Mouse (Mus musculus) stomach, embryonic 15.5 days (tissue): ENCODE data around the gene Adcy5. TPM values are rescaled to one million over a fixed set of nuclear protein-coding genes. Genes with fewer than 3 reads are reported as not detected.

Source experiments
- ATAC-seq: fragments of 200-750 bp; cut with Nextera tagmentation; 2 replicates; pipeline ENCODE4 v1.8.0; 2017; ENCODE audit warnings: low read depth, moderate number of reproducible peaks, moderate TSS enrichment; ENCODE audit not compliant: insufficient read depth, low FRiP score
- H3K27ac ChIP-seq: fragments of 300-500 bp; sonication (generic); 2 replicates; pipeline ENCODE4 v1.5.1; 2015; ENCODE audit warnings: mild to moderate bottlenecking, inconsistent platforms
- H3K27me3 ChIP-seq: fragments of 300-500 bp; sonication (generic); replicated peaks from 2 replicates; pipeline ENCODE4 v1.6.1; 2015; ENCODE audit warnings: inconsistent platforms
- H3K36me3 ChIP-seq: fragments of 300-500 bp; sonication (generic); 2 replicates; pipeline ENCODE4 v1.6.1; 2015; ENCODE audit warnings: inconsistent platforms
- H3K4me1 ChIP-seq: fragments of 300-500 bp; sonication (generic); 2 replicates; pipeline ENCODE4 v1.6.1; 2015; ENCODE audit warnings: inconsistent platforms
- H3K4me2 ChIP-seq: fragments of 300-500 bp; sonication (generic); 2 replicates; pipeline ENCODE4 v1.6.1; 2015; ENCODE audit warnings: mild to moderate bottlenecking, inconsistent platforms
- H3K4me3 ChIP-seq: fragments of 300-500 bp; sonication (generic); replicated peaks from 2 replicates; pipeline ENCODE4 v1.5.1; 2015; ENCODE audit warnings: inconsistent platforms
- H3K9ac ChIP-seq: fragments of 300-500 bp; sonication (generic); 2 replicates; pipeline ENCODE4 v1.6.1; 2015; ENCODE audit warnings: inconsistent platforms
- H3K9me3 ChIP-seq: fragments of 300-500 bp; sonication (generic); 2 replicates; pipeline ENCODE4 v1.6.1; 2016; ENCODE audit warnings: inconsistent platforms
- WGBS: fragments of 180-500 bp; shearing (Covaris S2); methylation state at CpG from one replicate; pipeline ENCODE4 v1.1.7; 2015; 5-methylcytosine and 5-hydroxymethylcytosine counted together
- polyA plus RNA-seq: library from polyadenylated mRNA; unstranded; fragments of >200 nt; fragmentation: Nextera tagmentation; extraction: Ambion mirVana; gene quantifications from 2 replicates; pipeline ENCODE4 v1.2.1, GENCODE M21; 2015

Adcy5 gene
- polyA plus RNA-seq, 1 experiment from 2014 or later = 3.0 TPM

DNA sequence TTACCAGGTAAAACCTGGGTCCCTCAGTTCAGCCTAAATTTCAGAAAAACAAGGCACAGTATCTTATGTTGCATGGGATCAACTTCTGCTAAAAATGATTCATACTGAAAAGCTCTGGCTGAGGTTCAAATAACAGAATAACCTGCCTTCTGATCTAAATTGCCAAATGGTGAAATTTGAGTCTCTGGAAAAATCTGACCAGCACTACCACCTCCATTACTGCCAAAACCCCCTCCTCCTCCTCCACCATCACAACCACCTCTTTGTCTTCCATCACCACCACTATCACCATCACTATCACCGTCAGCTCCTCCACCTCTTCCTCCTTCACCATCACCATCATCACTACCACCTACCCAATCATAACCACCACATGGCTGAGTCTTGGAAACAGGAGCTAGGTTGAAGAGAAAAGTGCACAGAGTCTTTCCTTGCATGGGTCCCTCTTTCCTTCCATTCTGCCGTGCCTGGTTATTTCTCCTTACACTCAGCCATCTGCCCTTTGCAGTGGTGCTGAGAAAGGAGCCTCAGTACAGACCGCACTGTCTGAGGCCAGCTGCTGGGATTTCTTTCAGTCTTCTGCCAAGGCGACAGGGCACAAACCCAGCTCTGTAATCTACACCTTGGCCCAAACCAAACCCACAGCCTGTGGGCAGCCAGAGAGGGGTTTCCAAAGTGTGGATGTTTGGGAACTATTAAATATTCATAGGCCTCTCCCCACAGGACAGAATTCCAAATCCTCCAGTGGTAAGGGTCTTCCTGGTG lies 85.5 kb downstream of the Adcy5 start:
- H3K27ac ChIP-seq = no peak overlapping the region
- H3K9ac ChIP-seq = no peak overlapping the region
- ATAC-seq = no peak
- no peaks in the 10 kb centered on the region for H3K9me3 ChIP-seq
- WGBS = 84% methylated on average over 4 of the region's 4 CpGs
- H3K4me1 ChIP-seq = no peaks in the 10 kb centered on the region
- no peak overlapping the region for H3K4me3 ChIP-seq
- no peak overlapping the region for H3K4me2 ChIP-seq
- no peaks in the 10 kb centered on the region for H3K27me3 ChIP-seq
- H3K36me3 ChIP-seq = no peaks in the 10 kb centered on the region

DNA sequence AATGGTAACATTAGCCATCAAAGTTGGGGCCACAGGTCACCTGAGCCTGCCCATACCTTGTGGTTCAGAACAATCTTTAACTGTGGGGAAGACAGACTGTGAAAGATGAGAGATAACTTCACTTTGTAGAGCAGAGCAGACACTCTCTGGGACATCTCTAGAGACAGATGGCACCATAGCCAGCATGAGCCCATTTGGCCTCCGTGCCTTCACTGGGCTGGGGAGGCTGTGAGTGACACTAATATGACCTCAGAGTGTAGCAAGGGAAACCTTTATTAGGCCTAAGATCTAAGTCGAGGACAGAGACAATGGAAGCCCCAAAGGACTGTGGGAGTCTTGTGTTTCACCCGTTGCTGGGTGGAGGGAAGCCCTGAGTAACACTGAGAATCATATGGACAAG lies 92.7 kb downstream of the Adcy5 start:
- no peak overlapping the region for H3K27ac ChIP-seq
- no peaks in the 10 kb centered on the region for H3K4me1 ChIP-seq
- ATAC-seq = no peak
- H3K27me3 ChIP-seq = no peaks in the 10 kb centered on the region
- 70% methylated on average over 3 of the region's 3 CpGs for WGBS
- no peak overlapping the region for H3K9ac ChIP-seq
- no peak overlapping the region for H3K4me2 ChIP-seq
- H3K36me3 ChIP-seq = no peaks in the 10 kb centered on the region
- no peak overlapping the region for H3K4me3 ChIP-seq
- no peaks in the 10 kb centered on the region for H3K9me3 ChIP-seq

DNA sequence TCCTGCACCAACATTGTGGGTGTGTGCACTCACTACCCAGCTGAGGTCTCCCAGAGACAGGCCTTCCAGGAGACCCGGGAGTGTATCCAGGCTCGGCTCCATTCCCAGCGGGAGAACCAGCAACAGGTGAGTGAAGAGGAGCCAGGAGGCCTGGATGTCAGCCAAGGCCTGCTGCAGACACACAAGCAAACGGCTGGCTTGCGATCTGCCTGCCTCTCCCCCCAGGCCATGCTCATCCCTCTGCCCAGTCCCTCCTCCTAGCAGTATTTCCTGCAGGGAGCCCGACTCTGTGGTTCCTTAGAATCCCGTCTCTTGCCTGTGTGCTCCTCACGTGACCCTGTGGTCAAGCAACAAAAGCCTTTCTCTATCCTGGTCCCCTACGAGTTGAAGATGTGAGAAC lies 94.1 kb downstream of the Adcy5 start:
- H3K27ac ChIP-seq = no peak overlapping the region
- H3K36me3 ChIP-seq = no peaks in the 10 kb centered on the region
- peak; percentile 56 for ATAC-seq
- H3K27me3 ChIP-seq = no peaks in the 10 kb centered on the region
- no peak overlapping the region for H3K4me3 ChIP-seq
- H3K4me1 ChIP-seq = no peaks in the 10 kb centered on the region
- H3K9me3 ChIP-seq = no peaks in the 10 kb centered on the region
- H3K4me2 ChIP-seq = no peak overlapping the region
- no peak overlapping the region for H3K9ac ChIP-seq
- WGBS = 37% methylated on average over 9 of the region's 9 CpGs

DNA sequence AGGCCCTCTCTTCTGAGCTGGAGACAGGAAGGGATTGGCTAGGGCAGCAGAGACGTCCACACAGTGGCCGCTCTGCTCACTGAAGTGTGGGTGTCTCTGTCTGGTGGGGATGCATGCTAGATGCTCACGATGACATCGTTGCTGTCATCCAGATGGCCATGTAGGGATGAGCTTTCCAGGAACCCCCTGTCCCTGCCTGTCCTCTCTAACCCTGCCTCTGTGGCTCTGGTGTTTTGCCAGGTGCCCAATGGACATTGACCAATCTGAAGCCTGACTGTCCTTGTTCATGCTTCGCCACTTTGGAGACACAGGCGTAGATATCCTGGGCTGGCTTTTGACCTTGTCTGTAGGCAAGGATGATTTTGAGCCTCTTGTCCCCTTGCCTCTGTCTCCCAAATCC lies 95.1 kb downstream of the Adcy5 start:
- no peak for ATAC-seq
- no peaks in the 10 kb centered on the region for H3K4me1 ChIP-seq
- no peak overlapping the region for H3K4me3 ChIP-seq
- no peak overlapping the region for H3K9ac ChIP-seq
- H3K27ac ChIP-seq = no peak overlapping the region
- H3K4me2 ChIP-seq = no peak overlapping the region
- H3K36me3 ChIP-seq = no peaks in the 10 kb centered on the region
- no peaks in the 10 kb centered on the region for H3K9me3 ChIP-seq
- H3K27me3 ChIP-seq = no peaks in the 10 kb centered on the region
- WGBS = 86% methylated on average over 6 of the region's 6 CpGs

DNA sequence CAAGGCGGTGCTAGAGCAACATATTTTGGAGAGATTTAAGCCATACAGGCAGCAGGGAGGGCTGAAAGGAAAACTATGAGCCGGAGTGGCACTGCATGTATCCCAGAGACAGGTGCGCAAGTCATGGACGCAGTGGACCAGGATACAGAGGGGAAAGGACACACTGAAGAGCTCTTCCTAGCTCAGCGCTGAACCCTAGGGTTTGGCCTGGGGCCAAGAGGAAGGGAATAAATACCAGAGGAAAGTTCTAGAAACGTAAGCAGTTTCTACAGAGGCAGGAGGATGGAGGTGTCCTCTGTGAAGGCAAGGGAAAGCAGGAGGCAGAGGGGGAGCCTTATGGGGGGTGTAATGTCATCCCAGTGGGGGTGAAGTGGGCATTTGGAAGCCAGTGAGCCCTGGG lies 97.0 kb downstream of the Adcy5 start:
- Histone ChIP-seq H3K27me3 (no peaks in the 10 kb centered on the region), H3K4me1 (no peaks in the 10 kb centered on the region), H3K36me3 (no peaks in the 10 kb centered on the region), H3K27ac (no peak overlapping the region), H3K4me2 (no peak overlapping the region), H3K9ac (no peak overlapping the region), H3K9me3 (no peaks in the 10 kb centered on the region), H3K4me3 (no peak overlapping the region)
- WGBS = 75% methylated on average over 6 of the region's 6 CpGs
- ATAC-seq = no peak

DNA sequence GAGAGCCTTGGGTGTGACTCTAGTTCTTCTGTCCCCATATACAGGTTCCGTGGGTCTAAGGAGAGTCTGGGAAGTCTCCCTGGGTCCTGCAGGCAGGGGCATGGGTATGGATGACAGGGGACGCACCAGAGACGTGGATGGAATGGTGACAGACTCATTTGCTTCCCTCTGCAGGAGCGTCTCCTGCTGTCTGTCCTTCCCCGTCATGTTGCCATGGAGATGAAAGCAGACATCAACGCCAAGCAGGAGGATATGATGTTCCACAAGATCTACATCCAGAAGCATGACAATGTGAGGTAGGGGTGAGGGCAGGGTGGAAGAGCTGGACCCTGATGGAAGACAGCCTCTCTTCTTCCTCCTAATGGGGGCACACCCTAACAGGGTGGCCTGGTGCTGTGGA lies 98.3 kb downstream of the Adcy5 start:
- Histone ChIP-seq H3K4me2 (no peak overlapping the region), H3K4me3 (no peak overlapping the region), H3K27me3 (no peaks in the 10 kb centered on the region), H3K4me1 (no peaks in the 10 kb centered on the region), H3K36me3 (no peaks in the 10 kb centered on the region), H3K27ac (no peak overlapping the region), H3K9me3 (no peaks in the 10 kb centered on the region), H3K9ac (no peak overlapping the region)
- ATAC-seq = no peak
- WGBS = 70% methylated on average over 6 of the region's 6 CpGs

DNA sequence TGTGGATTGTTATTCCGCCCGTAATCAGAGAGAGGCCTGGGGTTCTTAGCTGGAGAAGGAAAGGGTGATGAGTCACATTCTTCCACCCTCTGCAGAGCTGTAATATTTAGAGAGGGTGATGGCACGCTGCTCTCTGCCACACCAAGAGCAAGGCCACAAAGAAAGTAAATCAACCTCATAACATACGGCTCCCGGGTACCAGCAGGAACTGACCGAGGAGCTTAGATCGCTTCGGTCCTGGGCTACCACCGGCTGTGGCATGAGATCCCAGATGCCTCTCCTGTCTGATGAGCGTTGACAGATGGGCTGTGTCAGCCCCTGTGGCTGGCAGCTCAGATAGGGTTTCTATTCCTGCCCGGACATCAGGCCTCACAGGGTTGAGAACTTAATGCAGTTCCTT lies 101.3 kb downstream of the Adcy5 start:
- H3K9ac ChIP-seq = no peak overlapping the region
- no peaks in the 10 kb centered on the region for H3K36me3 ChIP-seq
- no peak overlapping the region for H3K27ac ChIP-seq
- no peaks in the 10 kb centered on the region for H3K4me1 ChIP-seq
- ATAC-seq = no peak
- H3K27me3 ChIP-seq = no peaks in the 10 kb centered on the region
- H3K4me2 ChIP-seq = no peak overlapping the region
- H3K9me3 ChIP-seq = no peaks in the 10 kb centered on the region
- no peak overlapping the region for H3K4me3 ChIP-seq
- WGBS = 60% methylated on average over 9 of the region's 11 CpGs

DNA sequence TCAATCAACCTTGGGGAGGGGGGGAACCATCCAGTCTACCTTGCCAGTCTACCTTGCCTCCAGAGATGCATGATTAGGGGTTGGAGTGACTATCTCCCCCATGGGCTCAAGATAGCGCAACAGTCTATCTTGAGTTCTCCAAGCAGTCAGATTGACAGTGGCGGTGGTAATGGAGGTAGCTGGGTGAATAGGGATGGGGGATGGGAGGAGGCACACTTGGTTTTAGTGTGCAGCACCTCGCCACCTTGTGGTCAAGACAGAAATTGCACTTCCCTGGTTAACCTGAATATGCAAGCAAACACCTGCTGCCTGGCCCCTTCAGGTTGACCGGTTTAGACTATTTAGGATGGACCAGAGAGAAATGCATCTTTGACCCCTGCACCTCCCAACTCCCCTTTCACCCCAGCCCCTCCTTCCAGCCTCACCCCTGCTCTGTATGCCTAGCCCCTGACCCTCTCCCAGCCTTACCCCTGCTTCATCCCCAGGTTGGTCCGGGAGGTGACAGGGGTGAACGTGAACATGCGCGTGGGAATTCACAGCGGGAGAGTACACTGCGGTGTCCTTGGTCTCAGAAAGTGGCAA lies 115.8 kb downstream of the Adcy5 start:
- Histone ChIP-seq H3K27me3 (no peaks in the 10 kb centered on the region; the same call in 1 of the 2 replicates), H3K4me1 (no peaks in the 10 kb centered on the region; the same call in 1 of the 2 replicates), H3K4me2 (no peak overlapping the region), H3K36me3 (no peaks in the 10 kb centered on the region), H3K4me3 (no peak overlapping the region), H3K9ac (no peak overlapping the region), H3K9me3 (no peaks in the 10 kb centered on the region), H3K27ac (no peak overlapping the region)
- 37% methylated on average over 10 of the region's 10 CpGs for WGBS
- peak; percentile 20; the same call in 1 of the 2 replicates for ATAC-seq

DNA sequence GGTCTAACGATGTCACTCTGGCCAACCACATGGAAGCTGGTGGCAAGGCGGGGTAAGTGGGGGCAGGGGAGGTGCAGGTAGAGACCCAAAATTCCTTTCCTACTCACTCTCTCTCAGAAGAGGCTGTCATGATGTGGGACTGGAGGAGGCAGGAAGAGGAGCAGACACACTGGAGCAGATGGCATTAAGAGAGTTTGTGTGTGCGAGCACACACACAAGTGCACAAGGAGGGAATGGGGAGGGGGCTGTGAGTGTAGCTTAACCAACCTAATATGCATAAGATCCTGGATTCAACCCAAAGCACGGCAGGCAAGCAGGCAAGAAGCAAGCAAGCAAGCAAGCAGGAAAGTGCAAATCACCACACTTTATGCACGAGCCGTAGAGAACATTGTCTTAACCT lies 116.3 kb downstream of the Adcy5 start:
- no peaks in the 10 kb centered on the region; the same call in 1 of the 2 replicates for H3K4me1 ChIP-seq
- no peak overlapping the region for H3K4me3 ChIP-seq
- H3K27me3 ChIP-seq = no peaks in the 10 kb centered on the region; the same call in 1 of the 2 replicates
- 74% methylated on average over 6 of the region's 6 CpGs for WGBS
- no peak overlapping the region for H3K4me2 ChIP-seq
- H3K9me3 ChIP-seq = no peaks in the 10 kb centered on the region
- H3K36me3 ChIP-seq = no peaks in the 10 kb centered on the region
- ATAC-seq = no peak
- H3K9ac ChIP-seq = no peak overlapping the region
- H3K27ac ChIP-seq = no peak overlapping the region

DNA sequence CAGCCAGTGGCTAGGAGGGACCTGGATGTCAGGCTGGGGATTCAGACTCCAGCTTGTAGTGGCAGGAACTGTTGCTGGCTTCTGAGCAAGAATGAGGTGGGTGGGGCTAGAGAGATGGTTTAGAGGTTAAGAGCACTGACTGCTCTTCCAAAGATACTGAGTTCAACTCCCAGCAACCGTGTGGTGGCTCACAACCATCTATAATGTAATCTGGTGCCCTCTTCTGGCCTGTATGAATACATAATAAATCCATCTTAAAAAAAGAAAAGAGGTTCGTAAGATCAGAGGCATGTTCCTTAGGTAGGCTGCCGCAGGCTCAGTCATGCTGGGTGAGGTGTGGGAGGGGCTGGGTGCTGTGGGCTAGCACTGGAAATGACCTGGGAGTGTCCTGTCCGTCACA lies 116.9 kb downstream of the Adcy5 start:
- Histone ChIP-seq H3K4me3 (no peak overlapping the region), H3K9me3 (no peaks in the 10 kb centered on the region), H3K4me1 (no peaks in the 10 kb centered on the region; the same call in 1 of the 2 replicates), H3K27me3 (no peaks in the 10 kb centered on the region; the same call in 1 of the 2 replicates), H3K4me2 (no peak overlapping the region), H3K9ac (no peak overlapping the region), H3K27ac (no peak overlapping the region), H3K36me3 (no peaks in the 10 kb centered on the region)
- ATAC-seq = no peak
- WGBS = 52% methylated on average over 4 of the region's 4 CpGs

DNA sequence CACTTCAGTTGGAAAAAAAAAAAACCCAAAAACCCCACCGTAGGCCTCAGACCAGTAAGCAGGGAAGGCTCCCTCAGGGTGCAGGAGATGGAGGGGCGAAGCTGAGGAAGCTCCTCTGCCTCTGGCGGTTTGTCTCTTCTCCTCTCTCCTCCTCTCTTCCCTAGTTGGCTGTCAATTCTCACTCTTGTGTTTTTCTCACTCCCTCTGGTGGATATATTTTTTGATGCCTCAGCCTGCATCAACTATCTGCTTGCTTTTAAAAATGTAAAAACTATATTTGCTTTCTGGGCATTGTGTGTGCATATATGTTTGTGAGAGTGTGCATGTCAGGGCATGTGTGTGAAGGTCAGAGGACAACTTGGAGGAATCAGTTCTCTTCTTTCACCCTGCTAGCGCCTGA lies 117.7 kb downstream of the Adcy5 start:
- Histone ChIP-seq H3K4me1 (no peaks in the 10 kb centered on the region; the same call in 1 of the 2 replicates), H3K36me3 (no peaks in the 10 kb centered on the region), H3K9ac (no peak overlapping the region), H3K27me3 (no peaks in the 10 kb centered on the region; the same call in 1 of the 2 replicates), H3K9me3 (no peaks in the 10 kb centered on the region), H3K27ac (no peak overlapping the region), H3K4me3 (no peak overlapping the region), H3K4me2 (no peak overlapping the region)
- ATAC-seq = no peak
- WGBS = 67% methylated on average over 4 of the region's 4 CpGs

DNA sequence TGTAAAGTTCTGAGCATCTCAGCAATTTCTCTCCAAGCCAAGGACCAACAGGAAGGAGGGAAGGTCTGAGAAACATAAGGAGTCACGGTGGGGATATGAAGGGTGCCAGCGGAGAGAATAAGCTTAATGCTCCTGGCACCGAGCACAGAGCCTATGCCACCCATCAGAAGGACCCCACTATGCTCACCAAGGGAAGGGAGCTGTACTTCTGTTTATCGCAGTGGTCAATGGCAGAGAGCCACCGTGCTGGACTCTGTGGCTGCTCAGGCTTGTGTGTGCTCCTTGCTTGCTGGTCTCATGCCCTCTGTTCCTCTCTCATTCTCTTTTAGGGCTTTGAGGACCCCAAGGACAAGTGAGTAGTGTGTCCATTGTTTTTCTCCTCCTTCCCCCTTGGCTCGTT lies 123.5 kb downstream of the Adcy5 start:
- no peak for ATAC-seq
- H3K4me1 ChIP-seq = no peaks in the 10 kb centered on the region
- H3K9ac ChIP-seq = no peak overlapping the region
- H3K4me3 ChIP-seq = no peak overlapping the region
- WGBS = 79% methylated on average over 6 of the region's 6 CpGs
- no peaks in the 10 kb centered on the region for H3K36me3 ChIP-seq
- no peaks in the 10 kb centered on the region; the same call in 1 of the 2 replicates for H3K27me3 ChIP-seq
- H3K9me3 ChIP-seq = no peaks in the 10 kb centered on the region
- H3K27ac ChIP-seq = no peak overlapping the region
- H3K4me2 ChIP-seq = no peak overlapping the region
